Mouse (Mus musculus): ENCODE data around the gene Epop.

Gene Epop

GRCm38 (mm10) chr11:97628568-97629518 is 659 bp downstream of the Epop start:
- DNase-seq (ENCODE audit: low spot score): peak; percentile 23

GRCm38 (mm10) chr11:97628303-97628567 is 1.3 kb downstream of the Epop start:
- DNase-seq (ENCODE audit: low spot score): no peak

GRCm38 (mm10) chr11:97627556-97628302 is 1.8 kb downstream of the Epop start:
- DNase-seq (ENCODE audit: low spot score): no peak

DNA sequence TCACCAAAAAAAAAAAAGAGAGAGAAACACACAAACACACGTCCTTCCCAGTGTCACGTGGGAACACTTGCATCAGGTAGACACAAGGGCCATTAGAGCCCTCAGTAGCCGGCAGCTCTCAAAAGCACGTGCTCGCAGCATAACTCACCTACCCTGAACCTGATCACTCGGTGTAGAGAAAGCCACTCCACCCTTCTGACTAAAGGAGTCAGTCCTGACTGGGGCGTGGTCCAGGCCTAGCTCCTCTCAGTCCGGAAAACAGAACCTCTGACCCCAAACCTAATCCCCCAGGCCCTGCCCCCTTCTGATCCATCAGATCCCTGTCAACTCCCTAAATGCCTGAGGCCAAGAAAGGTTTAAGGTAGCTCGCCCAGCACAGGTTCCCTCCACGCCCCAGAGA is 2.7 kb downstream of the Epop start:
- no peak for DNase-seq (ENCODE audit: low spot score)

DNA sequence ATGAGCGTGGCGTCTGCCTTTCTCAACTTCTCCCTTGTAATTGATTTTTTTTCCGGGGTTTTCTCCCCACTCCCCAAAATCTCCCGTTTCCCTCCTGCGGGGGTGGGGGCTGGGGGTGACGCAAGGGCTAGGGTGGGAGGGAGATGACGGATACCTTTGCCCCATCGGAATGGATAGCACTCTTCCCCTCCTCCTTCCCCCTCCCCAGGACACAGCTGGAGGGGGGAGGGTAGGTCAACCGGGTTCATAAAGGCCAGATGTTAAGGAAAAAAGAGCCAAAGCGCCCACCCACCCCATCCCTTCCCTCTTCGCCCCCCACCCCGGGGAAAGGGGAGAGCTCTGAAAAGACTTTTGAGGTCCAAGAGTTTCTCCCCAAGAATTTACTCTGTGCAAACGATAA is 3.1 kb downstream of the Epop start:
- no peak for DNase-seq (ENCODE audit: low spot score)

GRCm38 (mm10) chr11:97625551-97625950 is 4.0 kb downstream of the Epop start:
- DNase-seq (ENCODE audit: low spot score): no peak

GRCm38 (mm10) chr11:97623166-97623565 is 6.3 kb downstream of the Epop start:
- no peak for DNase-seq (ENCODE audit: low spot score)

DNA sequence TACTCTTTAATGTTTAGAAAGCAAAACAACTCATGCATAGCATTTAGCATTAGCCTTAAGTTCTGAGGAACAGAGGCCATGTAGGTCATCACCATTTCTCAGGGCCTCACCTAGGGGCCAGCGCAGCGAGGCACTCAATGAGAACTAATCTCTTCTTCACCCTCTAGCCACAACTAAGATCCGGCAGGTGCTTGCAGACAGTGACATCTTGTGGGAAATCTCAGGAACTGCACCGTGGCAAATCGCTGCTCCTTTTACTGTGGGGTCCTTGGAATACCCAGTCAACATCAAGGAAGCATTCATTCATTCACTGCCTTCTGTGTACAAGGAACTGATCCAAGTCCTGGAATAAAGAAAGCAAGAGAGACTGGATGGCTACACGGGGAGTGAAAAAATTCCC is 7.1 kb downstream of the Epop start:
- peak; percentile 70 for DNase-seq (ENCODE audit: low spot score)

DNA sequence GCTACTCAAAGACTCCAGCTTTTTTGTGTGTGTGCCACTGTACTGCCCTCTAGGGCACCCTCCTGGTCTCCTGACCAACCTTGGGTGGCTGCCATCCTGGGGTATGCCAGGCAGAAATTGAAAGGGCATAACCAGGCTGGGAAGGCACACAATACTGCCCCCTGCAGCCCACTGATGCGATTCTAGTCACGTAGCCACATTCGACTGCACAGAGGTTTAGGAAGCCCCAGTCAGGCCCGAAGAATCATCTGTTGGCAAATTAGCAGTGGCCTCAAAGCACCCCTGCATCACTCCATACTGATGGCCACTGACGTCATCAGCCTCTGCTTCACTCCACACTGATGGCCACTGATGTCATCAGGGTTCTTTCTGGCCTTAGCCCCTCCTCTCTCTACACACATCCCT is 10.1 kb downstream of the Epop start:
- no peak for DNase-seq (ENCODE audit: low spot score)

DNA sequence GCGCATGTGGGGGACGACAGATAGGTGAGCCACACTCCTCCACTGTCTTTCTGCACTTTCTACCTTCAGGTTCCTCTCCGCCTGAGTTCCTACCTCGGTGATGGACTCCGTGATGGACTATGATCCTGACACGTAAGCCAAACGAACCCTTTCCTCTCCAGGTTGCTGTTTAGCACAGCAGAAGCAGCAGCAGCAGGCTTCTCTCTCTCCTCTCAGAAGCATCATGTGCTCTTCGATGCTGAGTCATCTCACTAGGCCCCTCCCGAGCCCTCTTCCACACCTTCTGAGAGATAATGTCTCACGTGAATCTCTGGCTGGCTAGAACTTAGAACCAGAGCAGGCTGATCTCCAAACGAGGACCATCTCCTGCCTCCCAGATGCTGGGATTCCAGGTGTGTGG is 11.1 kb downstream of the Epop start:
- no peak for DNase-seq (ENCODE audit: low spot score)

- no peak for DNase-seq (ENCODE audit: low spot score)
These were observed 14.2 kb downstream of the Epop start for GRCm38 (mm10) chr11:97615276-97615675.

DNA sequence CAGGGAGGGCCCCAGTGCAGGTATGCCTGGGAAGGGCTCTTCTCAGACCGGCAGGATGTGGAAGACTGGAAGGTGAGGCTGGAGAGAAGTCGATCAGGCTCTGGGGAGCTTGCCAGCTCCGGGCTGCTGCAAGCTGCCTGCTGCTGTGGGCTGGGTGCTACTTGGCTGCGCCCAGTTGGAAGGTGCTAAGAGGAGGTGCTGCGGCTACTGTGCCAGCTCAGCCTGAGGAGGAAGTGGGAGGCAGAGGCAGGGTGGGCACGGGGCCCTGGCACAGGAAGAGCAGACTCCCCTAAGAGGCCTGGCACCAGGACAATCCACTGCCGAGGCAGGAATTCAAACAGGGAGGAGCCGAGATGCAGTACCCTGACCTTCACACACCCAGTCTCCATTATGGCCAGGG is 18.4 kb downstream of the Epop start:
- DNase-seq (ENCODE audit: low spot score): no peak

DNA sequence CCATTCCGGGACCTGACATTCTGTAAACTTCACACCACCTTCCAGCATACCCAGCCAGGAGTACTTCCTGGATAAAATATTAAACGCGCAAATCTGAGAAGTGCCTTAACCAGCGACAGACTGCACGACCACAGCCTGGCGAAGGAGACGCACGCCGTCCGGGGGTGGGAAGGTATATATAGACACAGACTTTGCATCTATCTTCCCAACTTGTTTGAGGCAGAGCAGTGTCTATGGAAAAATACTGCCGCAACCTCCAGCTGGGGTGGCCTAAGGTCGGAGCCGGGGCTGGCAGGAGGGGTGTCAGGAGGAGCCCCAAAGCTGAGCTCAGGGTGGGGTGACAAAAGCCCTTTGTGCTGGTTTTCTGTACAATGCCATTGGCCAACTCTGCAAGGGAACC is 19.8 kb downstream of the Epop start:
- DNase-seq (ENCODE audit: low spot score): no peak

GRCm38 (mm10) chr11:97608933-97609332 is 20.6 kb downstream of the Epop start:
- DNase-seq (ENCODE audit: low spot score): no peak

DNA sequence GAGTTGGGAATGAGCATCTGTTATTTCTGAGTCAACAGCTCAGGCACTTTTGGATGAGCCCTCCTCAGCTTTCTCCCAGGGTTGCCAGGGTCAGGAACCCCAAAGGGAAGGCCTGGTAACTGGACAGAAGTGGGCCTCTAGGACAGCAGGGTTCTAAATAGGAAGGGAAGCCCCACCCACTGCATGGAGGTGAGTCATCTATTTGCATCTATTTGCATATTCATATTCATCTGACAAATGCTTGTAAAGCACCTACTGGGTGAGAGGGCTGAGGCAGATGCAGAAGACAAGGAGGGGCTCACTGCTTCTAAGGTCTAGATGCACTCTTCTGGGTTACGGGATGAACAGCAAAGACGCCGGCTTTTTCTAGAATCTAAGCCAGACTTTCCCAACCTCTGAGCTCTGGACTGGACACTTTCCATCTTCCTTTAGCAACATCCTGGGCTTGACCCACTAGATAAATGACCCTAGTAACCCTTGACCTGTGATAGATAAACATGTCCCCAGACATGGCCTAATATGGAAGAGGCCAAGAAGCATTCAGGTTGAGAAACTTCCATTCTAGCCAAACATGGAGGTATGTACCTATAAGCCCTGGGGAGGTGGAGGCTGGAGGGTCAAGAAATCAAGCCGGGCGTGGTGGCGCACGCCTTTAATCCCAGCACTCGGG is 22.3 kb downstream of the Epop start:
- DNase-seq (ENCODE audit: low spot score): no peak

- no peak for DNase-seq (ENCODE audit: low spot score)
These were observed 25.6 kb downstream of the Epop start for GRCm38 (mm10) chr11:97603891-97604290.

DNA sequence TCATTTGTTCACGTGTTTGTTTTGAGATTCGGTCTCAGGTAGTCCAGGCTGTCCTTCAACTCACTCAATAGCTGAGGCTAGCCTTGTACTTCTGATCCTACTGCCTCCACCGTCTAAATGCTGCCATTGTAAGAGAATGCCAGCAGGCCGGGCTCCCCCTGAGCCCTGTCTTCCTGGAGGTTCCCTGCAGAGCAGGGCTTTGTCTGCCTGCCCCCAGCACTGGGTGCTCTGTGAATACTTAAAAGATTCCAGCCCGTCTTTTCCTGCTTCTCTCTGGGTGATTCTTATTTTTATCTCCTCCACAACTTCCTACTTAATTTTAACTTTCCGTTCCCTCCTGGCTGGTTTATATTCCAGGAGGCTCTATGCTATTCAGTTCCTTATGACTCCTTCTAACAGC is 27.3 kb downstream of the Epop start:
- DNase-seq (ENCODE audit: low spot score): no peak

- no peak for DNase-seq (ENCODE audit: low spot score)
These were observed 30.4 kb downstream of the Epop start for GRCm38 (mm10) chr11:97599104-97599503.

GRCm38 (mm10) chr11:97597945-97598691 is 31.4 kb downstream of the Epop start:
- DNase-seq (ENCODE audit: low spot score): no peak

GRCm38 (mm10) chr11:97594136-97594535 is 35.4 kb downstream of the Epop start:
- DNase-seq (ENCODE audit: low spot score): no peak

DNA sequence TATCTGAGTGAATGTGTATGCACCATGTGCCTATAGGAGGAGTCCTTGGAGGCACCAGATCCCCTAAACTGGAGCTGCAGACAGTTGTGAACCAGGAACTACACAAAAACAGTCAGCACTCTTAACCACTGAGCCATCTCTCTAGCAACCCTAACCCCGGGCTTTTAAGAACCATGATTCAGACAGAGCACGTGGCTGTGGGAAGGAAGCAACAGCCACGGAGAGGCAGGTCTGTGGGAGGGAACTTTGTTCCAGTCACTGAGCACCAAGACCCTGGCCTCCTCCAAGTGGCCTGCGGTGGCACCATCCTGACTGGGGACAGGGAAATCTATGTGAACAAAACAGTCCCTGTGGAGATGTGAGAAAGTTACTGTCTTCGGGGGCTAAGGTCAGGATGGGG is 37.6 kb downstream of the Epop start:
- no peak for DNase-seq (ENCODE audit: low spot score)

- DNase-seq (ENCODE audit: low spot score): no peak
These were observed 39.1 kb downstream of the Epop start for GRCm38 (mm10) chr11:97590227-97590960.

All from T-cell, adult 2 months (primary cell).